Mouse (Mus musculus) thymus, postnatal 25 days (tissue): ENCODE measurements around the gene Gm3409.
"Not testable (repeated sequence)": the region's sequence is repeated elsewhere in the genome, so short reads cannot be mapped to it uniquely, and the experiment has no call there.

Experiments
- DNase-seq: peaks from one replicate; pipeline ENCODE4 v3.0.0; 2022

The Gm3409 gene

DNA sequence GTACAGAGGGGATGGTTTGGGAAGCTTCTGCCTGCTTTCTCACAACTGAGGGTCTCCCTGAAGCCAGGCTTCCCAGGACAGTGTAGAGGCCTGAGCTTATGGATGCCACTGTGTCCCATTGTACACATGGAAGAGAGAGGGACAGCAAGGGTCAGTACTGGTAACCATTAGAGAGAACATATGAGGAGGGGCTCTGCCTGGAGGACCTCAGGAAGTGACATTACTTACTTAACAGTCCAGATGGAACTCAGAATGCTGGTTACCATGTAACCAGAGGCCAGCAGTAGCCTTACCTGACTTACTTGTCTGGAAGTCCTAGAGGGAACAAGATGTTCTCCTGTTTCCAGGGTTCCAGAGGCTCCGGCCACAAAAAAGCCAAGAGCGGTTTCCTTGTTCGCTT is at the start of gene Gm3409:
Gene Gm3409, plus strand, starts transcription at position 301 of the 400 bp plus-strand sequence.
- not testable (repeated sequence) for DNase-seq

DNA sequence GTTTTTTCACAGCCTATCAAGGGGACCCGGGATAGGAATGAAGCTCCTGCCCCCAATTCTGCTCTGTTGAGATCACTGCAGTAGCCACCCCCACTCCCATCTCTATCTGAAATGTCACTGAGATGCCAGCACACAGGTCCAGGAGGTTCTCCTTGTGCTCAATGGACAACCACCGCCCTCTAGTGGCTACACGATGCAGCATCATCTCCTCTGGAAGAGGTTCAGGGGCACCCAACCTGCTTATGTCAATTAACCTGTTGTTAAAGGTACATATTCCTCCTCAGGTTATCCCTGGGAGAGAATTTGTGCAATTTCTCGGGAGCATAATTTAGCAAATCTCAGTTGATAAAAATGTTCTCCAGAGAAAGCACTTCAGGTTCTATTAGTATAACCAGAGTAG is 48.5 kb upstream of the Gm3409 start:
- peak; percentile 25 for DNase-seq

DNA sequence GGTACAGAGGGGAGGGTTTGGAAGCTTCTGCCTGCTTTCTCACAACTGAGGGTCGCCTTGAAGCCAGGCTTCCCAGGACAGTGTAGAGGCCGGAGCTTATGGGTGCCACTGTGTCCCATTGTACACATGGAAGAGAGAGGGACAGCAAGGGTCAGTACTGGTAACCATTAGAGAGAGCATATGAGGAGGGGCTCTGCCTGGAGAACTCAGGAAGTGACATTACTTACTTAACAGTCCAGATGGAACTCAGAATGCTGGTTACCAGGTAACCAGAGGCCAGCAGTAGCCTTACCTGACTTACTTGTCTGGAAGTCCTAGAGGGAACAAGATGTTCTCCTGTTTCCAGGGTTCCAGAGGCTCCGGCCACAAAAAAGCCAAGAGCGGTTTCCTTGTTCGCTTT is 46.4 kb upstream of the Gm3409 start, which contains the start of gene Gm6370:
Gene Gm6370, plus strand, starts transcription at position 301 of the 400 bp plus-strand sequence.
- DNase-seq = not testable (repeated sequence)

GRCm38 (mm10) chr5:146502099-146502498 is 35.3 kb upstream of the Gm3409 start, which contains the start of gene 4930449I24Rik:
4930449I24Rik (plus strand) TSS chr5:146502399.
- DNase-seq = not testable (repeated sequence)

- not testable (repeated sequence) for DNase-seq
These were observed 23.6 kb upstream of the Gm3409 start, which contains the start of gene Gm3402 for GRCm38 (mm10) chr5:146513823-146514222. Gm3402 (plus strand) TSS chr5:146514123.

DNA sequence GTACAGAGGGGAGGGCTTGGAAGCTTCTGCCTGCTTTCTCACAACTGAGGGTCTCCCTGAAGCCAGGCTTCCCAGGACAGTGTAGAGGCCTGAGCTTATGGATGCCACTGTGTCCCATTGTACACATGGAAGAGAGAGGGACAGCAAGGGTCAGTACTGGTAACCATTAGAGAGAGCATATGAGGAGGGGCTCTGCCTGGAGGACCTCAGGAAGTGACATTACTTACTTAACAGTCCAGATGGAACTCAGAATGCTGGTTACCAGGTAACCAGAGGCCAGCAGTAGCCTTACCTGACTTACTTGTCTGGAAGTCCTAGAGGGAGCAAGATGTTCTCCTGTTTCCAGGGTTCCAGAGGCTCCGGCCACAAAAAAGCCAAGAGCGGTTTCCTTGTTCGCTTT is 11.9 kb upstream of the Gm3409 start, which contains the start of gene Gm3404:
Gene Gm3404, plus strand, starts transcription at position 301 of the 400 bp plus-strand sequence.
- not testable (repeated sequence) for DNase-seq

- not testable (repeated sequence) for DNase-seq
These were observed 18.4 kb downstream of the Gm3409 start, which contains the start of gene Gm3415 for GRCm38 (mm10) chr5:146555836-146556235. Gm3415 (plus strand) TSS chr5:146556136.

DNA sequence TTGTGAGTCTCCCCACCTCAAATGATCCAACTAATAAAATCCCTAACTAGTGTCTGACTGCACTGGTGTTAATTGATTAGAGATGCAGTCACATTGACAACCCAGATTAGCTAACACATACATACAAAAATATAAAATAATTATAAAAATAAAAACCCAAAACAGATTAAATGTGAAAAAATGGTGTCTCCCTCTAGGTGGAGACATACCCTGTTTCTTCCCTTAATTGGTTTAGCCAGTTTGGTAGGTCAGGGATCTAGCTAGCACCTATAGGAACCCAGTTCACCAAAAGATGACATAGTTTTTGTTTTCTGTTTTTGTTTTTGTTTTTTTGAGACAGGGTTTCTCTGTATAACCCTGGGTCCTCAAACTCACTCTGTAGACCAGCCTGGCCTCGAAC is 26.8 kb downstream of the Gm3409 start:
- no peak for DNase-seq

DNA sequence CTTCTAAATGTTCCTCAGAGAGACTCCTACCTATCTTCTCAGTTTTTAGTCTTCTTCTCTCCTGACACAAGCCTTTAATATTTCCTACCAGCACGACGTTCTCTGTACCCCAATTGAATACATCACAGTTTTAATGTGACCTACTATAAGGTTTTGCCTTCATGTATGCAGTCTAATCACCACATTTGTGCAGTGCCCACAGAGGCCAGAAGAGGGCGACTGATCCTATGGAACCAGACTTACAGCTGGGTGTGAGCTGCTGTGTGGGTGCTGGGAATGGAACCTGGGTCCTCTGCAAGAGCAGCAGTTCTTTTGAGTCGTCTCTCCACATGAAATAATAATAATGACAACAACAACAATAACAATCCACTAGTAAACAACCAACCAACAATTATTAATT is 29.6 kb downstream of the Gm3409 start:
- DNase-seq = peak; percentile 21

DNA sequence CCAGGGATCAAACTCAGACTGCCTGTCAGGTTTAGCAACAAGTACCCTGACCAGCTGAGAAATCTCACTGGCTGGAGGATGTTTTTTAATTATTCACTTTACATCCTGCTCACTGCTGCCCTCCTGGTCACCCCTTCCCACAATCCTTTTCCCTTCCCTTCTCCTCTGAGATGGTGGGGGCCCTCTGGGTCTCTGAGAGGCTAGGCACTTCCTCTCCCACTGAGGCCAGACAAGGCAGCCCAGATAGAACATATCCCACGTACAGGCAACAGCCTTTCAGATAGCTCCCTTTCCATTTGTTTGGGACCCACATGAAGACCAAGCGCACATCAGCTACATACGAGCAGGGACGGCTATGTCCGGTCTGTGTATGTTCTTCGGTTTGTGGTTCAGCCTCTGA is 32.7 kb downstream of the Gm3409 start:
- not testable (repeated sequence) for DNase-seq

DNA sequence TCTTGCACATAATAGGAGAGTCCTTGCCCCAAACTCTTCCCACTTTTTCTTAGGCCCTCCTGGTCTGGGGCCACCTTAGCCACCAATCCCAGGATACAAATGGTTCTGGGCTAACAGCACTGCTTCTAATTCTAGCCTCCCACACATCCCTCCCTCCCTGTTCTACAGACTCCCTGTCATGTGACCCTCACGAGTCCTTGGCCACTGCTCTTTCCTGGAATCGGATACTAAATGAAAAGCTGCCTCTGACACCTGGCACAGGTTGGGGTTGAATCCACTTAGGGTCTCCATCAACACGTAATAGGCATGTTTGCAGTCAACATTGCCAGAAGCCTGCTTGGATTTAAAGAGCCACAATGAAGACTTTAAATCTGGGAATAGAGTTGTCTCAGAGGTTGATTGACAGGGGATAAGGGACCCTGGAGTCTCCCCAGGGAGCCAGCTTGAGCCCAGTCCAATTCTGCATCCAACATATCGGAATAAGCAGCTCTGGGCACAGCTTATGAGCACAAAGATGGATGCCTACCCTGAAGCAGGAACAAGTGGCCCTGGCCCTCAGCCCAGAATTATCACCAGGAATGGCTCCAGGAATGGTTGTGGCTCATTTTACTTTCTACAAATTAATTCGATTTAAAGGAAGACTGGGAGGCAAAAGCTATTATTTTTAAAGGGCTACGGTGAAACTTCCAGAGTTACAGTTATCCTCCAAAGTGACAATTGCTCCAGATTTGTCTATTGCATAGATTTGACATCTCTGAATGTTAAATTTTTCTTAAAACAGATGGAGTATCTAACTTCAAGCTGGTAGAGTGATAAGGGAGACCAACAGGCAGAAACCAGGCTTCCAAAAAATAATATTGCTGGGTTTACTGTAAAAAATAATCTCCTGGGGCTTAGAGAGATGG is 34.6 kb downstream of the Gm3409 start:
- DNase-seq = not testable (repeated sequence)

DNA sequence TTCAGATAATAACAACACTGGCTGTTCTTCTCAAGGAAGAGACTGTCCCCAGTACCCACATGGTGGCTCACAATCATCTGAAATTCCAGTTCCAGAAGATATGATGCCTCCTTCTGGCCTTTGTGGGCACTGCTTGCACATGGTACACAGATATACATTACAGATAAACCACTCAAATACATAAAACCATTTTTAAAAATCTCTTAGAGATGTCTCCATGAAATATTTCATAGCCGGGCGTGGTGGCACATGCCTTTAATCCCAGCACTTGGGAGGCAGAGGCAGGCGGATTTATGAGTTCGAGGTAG is 35.2 kb downstream of the Gm3409 start:
- DNase-seq = not testable (repeated sequence)

DNA sequence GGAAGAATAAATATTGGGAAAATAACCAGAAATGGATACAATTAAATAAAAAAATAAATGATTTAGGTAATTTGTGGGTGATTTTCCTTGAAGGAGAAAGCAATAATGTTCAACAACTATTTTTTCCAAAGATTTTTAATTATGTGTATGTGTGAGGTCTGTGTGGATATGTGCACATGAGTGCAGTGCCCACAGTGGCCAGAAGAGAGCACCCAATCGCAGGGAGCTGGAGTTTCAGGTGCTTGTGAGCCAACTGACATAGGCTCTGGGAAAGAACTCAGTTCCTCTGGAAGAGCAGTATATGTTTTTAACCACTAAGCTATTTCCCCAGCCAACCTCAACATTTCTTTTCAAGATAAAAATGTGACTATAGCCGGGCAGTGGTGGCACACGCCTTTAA is 39.2 kb downstream of the Gm3409 start:
- no peak for DNase-seq

DNA sequence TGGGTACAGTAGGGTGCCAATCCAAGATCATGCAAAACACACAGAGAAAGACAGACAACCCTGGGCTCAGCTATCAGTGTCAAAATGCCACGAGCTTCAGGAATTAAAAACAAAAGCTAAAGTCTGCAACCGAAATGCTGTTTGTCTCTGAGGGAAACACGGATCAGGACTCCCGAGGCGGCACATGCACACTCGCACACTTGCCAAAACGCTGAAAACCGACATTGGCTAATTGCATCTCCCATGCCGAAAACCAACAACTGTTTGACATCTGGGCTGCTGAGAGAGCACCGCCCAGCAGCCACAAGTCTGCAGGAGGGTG is 46.7 kb downstream of the Gm3409 start:
- DNase-seq = no peak

DNA sequence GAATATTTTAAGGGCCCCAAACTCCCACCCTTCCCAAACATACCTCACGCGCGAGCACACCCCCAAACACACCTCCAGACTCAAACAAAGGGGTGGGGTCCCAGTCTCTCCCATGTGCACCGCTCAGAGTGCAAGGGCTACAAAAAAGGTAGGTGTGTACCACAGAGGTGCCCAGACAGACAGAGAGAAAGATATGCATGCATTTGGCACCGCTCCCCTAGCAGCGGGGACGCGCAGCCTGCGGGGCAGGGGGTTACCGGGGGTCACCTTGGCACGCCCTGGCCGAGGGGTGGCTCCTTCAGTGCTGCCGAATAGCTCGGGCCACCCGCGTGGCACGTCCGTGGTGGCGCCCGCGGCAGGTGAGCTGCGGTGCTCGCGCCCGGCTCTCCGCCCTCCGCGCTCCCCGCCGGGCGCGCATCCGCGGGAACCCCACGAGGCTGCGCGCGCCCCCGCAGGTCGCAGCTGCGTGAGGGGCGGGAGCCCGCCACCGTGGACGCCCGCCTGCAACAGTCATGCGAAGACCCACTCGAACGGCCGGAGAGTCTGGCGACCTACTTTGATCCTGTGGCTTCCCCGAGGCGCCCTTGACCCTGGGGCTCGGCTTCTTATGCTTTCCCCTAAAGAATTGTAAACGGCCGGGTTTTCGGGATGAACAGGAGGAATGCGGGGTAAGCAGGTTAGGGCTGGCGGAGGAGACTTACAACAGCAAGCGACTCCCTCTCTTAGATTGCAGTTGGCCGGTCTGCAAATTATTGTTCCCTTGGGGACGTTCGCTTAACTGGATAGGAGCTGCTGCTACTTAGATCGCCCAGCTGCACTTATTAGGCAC is 47.2 kb downstream of the Gm3409 start, which contains the start of gene Gpr12:
Gene Gpr12, minus strand, starts transcription at position 762 of the 829 bp plus-strand sequence.
- DNase-seq = no peak

DNA sequence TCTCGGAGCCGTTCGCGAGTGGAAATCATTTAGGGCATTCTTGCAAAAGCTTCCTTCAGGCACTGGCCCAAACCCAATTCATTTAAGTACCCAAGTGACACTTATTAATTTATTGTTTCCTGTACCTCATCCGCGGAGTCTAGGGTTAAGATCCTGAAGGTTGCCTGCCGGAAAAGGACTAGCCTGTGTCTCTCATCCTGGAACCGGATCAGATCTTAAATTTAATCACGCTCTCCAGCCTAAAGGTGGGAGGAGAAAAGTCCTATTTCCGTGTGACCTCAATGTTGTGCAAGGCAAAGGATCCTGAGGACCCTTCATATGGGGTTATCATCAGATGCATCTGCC is 47.8 kb downstream of the Gm3409 start:
- DNase-seq = no peak

- no peak for DNase-seq
These were observed 49.1 kb downstream of the Gm3409 start for GRCm38 (mm10) chr5:146586357-146587070.
